Mouse (Mus musculus): ENCODE measurements around the gene Rrp8. TPM values are rescaled to one million over a fixed set of nuclear protein-coding genes. Genes with fewer than 3 reads are reported as not detected.
A peak's percentile ranks its signal among the peaks of the same experiment; 100 is the strongest.
"Not testable (repeated sequence)": the region's sequence is repeated elsewhere in the genome, so short reads cannot be mapped to it uniquely, and the experiment has no call there.

The Rrp8 gene
- total RNA-seq, 2 experiments from 2014 or later: 15.3 to 17.6 TPM

GRCm38 (mm10) chr7:105747776-105748175 lies 10.6 kb upstream of the Rrp8 start:
- DNase-seq: no peak

DNA sequence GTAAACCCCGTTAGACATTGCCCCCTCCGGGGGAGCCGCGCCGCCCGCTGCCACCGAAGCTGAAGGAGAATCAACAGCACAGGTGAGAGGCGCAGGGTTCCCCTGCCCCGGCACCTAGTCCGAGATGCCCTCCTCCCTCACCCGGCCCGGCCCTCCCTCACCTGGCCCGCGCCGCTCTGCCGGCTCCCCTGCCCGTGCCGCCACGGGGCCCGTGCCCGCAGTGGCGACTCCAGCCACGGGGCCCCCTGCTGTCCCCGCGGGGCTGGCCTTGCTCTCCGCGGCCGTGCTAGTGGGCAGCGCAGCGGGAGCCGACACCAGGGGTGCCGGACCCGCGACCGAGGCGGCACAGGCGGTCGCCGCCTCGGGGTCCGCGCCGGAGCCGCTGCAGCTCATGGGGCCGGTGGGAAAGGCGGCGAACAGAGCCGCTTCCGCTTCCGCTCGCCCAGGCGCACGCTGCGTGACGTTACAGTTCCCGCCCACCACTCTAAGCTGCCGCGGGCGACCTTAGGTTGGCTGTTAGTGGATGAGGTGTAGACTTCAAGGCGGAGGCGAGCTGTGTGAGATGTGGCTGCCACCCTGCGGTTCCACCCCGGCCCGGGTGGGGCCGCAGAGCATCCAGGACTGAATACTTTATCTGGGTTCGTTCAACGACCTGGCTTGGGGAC lies 6.9 kb upstream of the Rrp8 start, which contains the start of gene Taf10:
Gene Taf10, minus strand, starts transcription at position 436 of the 665 bp plus-strand sequence.
- DNase-seq: peak; percentile 92

DNA sequence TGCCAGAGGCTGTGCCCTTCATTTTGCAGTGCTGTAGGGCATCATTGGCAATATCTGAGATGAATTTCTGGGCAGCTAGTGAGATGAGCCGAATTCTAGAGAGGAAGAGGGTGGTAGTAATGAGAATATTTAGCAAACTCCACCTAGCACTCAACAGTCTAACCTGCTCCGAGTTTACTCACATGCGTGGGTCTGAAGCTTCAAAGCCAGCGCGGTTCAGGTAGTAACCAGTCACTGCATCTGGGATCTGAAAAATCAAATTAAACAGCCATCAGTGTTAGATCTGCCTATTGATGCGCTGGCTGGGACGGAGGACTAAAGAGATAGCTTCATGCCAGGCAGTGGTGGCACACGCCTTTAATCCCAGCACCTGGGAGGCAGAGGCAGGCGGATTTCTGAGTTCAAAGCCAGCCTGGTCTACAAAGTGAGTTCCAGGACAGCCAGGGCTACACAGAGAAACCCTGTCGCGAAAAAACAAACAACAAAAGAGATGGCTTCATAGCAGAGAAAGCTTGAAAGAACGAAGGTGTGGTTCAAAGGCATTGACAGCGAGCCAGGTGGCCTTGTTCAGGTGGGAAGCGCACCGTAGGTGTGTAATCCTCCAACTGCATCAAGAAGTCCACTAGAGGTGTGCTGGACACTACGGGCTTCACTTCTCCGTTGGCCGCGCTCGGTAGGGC lies 6.2 kb upstream of the Rrp8 start:
- not testable (repeated sequence) for DNase-seq

GRCm38 (mm10) chr7:105742539-105743215 lies 5.5 kb upstream of the Rrp8 start:
- DNase-seq: not testable (repeated sequence)

DNA sequence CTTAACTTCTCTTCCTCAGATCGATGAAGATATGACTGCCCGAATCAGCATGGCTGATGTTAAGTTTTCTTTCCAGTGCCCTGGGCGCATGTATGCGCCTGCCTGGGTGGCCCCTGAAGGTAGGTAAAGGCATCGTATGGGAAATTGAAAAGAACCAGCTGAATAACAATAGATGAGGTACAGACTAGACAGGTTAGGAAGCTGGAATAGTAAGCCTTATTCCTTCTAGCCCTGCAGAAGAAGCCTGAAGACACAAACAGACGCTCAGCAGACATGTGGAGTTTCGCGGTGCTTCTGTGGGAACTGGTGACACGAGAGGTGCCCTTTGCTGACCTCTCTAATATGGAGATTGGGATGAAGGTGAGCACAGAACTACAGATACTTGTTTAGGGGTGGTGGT lies 4.8 kb upstream of the Rrp8 start:
- no peak for DNase-seq

GRCm38 (mm10) chr7:105740851-105741250 lies 3.7 kb upstream of the Rrp8 start:
- no peak for DNase-seq

- DNase-seq: no peak
Observed at GRCm38 (mm10) chr7:105740089-105740795, 3.1 kb upstream of the Rrp8 start.

- DNase-seq: peak; percentile 62
Observed at GRCm38 (mm10) chr7:105738948-105739347, 1.8 kb upstream of the Rrp8 start.

DNA sequence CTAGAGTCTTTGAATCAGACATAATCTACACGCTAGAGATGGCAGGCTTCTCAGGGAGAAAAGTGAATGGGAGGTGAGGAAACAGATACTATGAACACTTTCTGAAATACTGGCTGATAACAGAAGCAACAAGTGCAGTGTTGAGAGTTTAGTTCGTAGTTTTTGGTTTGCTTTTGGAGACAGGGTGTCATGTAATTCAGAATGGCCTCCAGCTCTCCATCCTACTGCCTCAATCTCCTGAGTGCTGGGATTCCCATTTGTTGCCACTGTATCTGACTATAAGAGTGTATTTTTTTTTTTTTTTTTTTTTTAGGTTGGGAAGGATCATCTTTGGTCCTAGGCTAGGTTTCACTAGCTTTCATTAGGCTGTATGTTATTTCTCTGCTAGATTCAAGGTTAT lies 1.1 kb upstream of the Rrp8 start:
- DNase-seq: no peak

GRCm38 (mm10) chr7:105737648-105738047 lies 463 bp upstream of the Rrp8 start:
- no peak for DNase-seq

GRCm38 (mm10) chr7:105736264-105736901 lies 802 bp downstream of the Rrp8 start, which contains the start of gene Ilk:
Gene Ilk (plus strand): TSS chr7:105736592.
- DNase-seq: peak; percentile 95

DNA sequence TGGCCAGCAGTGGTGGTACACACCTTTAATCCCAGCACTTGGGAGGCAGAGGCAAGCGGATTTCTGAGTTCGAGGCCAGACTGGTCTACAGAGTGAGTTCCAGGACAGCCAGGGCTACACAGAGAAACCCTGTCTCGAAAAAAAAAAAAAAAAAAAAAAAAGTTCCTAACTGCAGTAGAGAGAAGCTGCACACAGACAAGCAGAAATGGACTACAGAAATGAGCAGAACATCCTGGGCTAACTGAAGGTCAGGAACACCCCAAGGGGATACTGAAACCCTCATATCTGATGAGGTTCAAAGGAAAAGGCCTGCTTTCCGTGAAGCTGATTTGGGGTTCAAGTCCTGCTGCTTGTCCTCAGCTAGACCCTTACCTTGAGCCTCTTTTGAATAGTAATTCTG lies 1.7 kb downstream of the Rrp8 start:
- DNase-seq: not testable (repeated sequence)

DNA sequence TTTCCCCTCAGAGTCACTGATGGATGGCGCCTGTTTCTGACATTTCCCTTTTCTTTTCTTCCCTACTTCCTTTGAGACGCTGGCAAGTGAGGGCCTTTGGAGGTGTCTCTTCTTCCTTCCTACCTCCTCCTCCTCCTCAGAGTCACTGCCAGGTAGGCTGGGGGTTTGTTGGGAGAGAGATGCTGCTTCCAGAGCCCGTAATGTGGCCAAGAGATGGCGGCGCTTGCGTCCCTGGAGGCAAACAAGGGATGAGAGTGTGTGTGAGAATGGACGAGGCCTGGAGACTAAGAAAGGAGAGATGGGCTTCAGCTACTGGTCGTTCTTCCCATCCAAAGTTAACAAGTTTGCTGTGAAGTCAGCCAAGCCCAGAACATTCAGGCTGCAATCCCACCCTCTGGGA lies 2.4 kb downstream of the Rrp8 start:
- DNase-seq: no peak

DNA sequence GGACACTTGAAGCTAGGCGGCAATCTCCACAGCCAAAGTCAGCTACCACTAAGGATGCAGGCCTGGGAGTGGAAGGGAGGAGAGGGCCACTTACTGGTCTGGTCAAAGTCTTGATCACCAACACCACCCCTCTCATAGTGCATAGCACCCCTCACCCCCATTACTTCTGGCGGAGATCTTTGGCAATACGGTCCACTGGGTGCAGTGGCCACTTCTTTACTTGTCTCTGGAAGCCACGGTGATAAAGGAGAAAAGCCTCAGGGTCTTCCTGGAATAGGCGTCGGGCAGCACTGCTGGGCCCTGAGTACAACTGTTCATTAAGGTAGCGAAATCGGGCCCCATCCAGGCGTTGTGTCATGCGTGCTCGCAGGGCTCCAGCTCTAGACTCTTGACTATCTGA lies 3.3 kb downstream of the Rrp8 start:
- DNase-seq: no peak

GRCm38 (mm10) chr7:105728701-105729428 lies 8.3 kb downstream of the Rrp8 start:
- DNase-seq: no peak

DNA sequence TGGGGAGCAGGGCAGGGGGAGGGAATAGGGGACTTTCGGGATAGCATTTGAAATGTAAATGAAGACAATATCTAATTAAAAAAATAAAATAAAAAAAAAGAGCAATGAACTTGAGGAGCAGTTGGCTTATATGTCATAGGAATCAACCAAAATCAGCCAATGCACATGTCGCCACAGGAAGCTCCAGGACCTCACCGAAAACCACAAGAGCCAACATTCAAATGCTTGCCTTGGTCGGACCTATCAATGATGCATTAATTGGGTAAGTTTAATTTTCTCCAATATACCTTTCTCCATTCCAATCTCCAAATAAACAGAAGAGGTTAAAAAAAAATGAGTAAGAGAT lies 10.2 kb downstream of the Rrp8 start:
- DNase-seq: no peak

GRCm38 (mm10) chr7:105726144-105726979 lies 10.8 kb downstream of the Rrp8 start:
- peak; percentile 46 for DNase-seq

- DNase-seq: no peak
Observed at GRCm38 (mm10) chr7:105721916-105722315, 15.3 kb downstream of the Rrp8 start.

GRCm38 (mm10) chr7:105715366-105715765 lies 21.8 kb downstream of the Rrp8 start:
- DNase-seq: no peak

DNA sequence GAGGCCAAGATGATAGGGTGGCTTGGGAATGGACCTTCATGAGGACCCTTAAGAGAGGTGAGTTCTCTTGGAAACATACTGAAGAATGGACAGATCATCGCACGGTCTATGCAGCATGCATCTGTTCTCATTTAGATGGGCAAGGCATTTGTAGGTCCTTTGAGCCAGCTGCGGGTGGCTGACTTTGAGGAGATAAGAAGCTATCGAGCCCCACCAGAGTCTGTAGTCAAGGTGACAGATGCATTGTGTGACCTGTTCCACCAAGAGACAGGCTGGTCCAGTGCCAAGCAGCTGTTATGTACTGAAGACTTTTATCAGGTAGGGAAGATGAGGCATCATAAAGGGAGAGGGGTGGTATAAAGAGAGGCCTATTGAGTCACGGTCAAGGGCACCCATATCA lies 28.5 kb downstream of the Rrp8 start:
- no peak for DNase-seq

DNA sequence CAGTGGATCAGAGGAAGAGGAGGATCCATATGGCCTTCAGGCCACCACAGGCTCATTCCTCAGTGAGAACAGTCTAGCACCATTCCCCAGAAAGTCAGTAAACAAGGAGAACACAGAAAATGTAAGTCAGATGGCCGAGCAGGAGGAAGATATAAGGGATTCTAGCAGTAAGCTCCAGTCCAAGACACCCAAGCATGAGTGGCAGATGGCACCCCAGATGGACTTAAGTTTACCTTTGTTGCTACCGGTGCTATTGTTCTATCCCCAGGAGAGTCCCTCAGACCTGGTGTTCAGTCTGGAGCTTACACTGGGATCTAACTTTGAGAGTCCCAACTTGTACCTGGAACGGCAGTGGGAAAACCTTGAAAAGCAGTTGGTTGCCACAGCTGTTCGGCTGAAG lies 33.4 kb downstream of the Rrp8 start:
- no peak for DNase-seq

All from adrenal gland, postnatal 10 days (tissue).